Mouse (Mus musculus) heart, adult 2 months (tissue): Measurements from ENCODE around the gene Large1. TPM values are rescaled to one million over a fixed set of nuclear protein-coding genes. Genes with fewer than 3 reads are reported as not detected.

Experiments used
- DNase-seq, 2 experiments: peaks; one replicate each; pipeline ENCODE4 v3.0.0; 2021
- H3K27ac ChIP-seq: fragments of 200-600 bp; 2 replicates; pipeline ENCODE4 v1.8.1; 2022
- H3K27me3 ChIP-seq: fragments of 200-500 bp; 2 replicates; pipeline ENCODE4 v1.6.1; 2012; ENCODE audit warnings: mild to moderate bottlenecking, low read length, inconsistent platforms, mixed read lengths; ENCODE audit not compliant: control insufficient read depth, insufficient read depth
- H3K36me3 ChIP-seq: fragments of 200-500 bp; 2 replicates; pipeline ENCODE4 v1.6.1; 2012; ENCODE audit warnings: low read length, inconsistent platforms; ENCODE audit not compliant: control insufficient read depth, insufficient read depth
- H3K4me1 ChIP-seq: fragments of 200-500 bp; 2 replicates; pipeline ENCODE4 v1.6.1; 2011; ENCODE audit warnings: low read length; ENCODE audit not compliant: control insufficient read depth, insufficient read depth
- H3K4me3 ChIP-seq: fragments of 200-600 bp; 2 replicates; pipeline ENCODE4 v1.8.1; 2022
- H3K79me2 ChIP-seq: fragments of 200-500 bp; replicated peaks from 2 replicates; pipeline ENCODE4 v1.6.1; 2012; ENCODE audit warnings: mild to moderate bottlenecking, inconsistent platforms, low read length, moderate library complexity, mixed read lengths; ENCODE audit not compliant: control insufficient read depth, insufficient read depth
- H3K9ac ChIP-seq: fragments of 200-500 bp; 2 replicates; pipeline ENCODE4 v1.6.1; 2012; ENCODE audit warnings: low read depth, mild to moderate bottlenecking, control low read depth, inconsistent platforms, low read length, mixed read lengths
- CTCF ChIP-seq: fragments of 200-600 bp; IDR thresholded peaks from 2 replicates; pipeline ENCODE4 v1.8.1; 2022; ENCODE audit warnings: antibody characterized with exemption, mild to moderate bottlenecking, moderate library complexity
- EP300 ChIP-seq: fragments of 200-500 bp; IDR thresholded peaks from 2 replicates; pipeline ENCODE4 v1.6.1; 2011; ENCODE audit warnings: low read depth, low read length, control low read depth; ENCODE audit not compliant: insufficient read depth
- POLR2A ChIP-seq: fragments of 200-500 bp; IDR thresholded peaks from 2 replicates; pipeline ENCODE4 v1.6.1; 2011; ENCODE audit warnings: mild to moderate bottlenecking, low read depth, low read length, control low read depth; ENCODE audit not compliant: insufficient read depth
- WGBS: fragments of 180-500 bp; shearing (Covaris S2); methylation state at CpG from one replicate; pipeline ENCODE4 v1.1.7; 2018; 5-methylcytosine and 5-hydroxymethylcytosine counted together
- intact Hi-C: fragments of 180-260 bp; cut with DNase I; formaldehyde crosslinking; loops from one replicate; pipeline ENCODE4 v1.15.1; 2025
- polyA plus RNA-seq: library from polyadenylated mRNA; depleted of rRNA; stranded (reverse); fragments of >200 nt; gene quantifications from 2 replicates; pipeline ENCODE4 v1.2.3, GENCODE M21; 2012
- total RNA-seq, 2 experiments: library from RNA; stranded (reverse); gene quantifications; 2 replicates each; pipeline ENCODE4 v1.2.3; 2021

Large1 gene
- total and polyA plus RNA-seq, 3 experiments = 20.7 to 42.0 (median 36.0) TPM

DNA sequence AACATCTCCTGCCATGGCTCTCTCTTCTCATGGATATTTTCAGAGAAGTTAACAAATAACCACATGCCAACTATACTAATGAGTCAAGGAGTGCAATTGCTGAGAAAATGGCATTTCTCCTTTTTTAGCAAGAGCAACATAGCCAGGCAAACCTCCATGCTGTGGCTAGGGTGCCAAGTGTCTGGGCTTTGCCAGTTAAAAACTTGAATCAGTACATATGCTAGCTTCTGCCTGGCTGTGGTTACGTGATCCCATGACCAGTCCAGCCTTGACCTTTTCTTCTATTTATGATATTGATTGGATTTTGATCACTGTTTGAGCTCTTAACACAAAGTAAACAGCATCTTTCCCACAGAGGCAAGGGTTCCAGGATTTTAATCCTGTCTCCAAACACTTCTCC is 335.7 kb downstream of the Large1 start:
- intact Hi-C loops = no loop called here
- no peak overlapping the region for H3K4me3 ChIP-seq
- H3K36me3 ChIP-seq = no peaks in the 10 kb centered on the region
- H3K27ac ChIP-seq = no peak overlapping the region
- no peaks in the 10 kb centered on the region for H3K79me2 ChIP-seq
- WGBS = 94% methylated on average over 1 of the region's 1 CpGs
- no peak for DNase-seq
- H3K9ac ChIP-seq = no peak overlapping the region
- H3K27me3 ChIP-seq = no peaks in the 10 kb centered on the region
- TF ChIP-seq POLR2A (no peak), EP300 (no peak), CTCF (no peak)
- H3K4me1 ChIP-seq = no peaks in the 10 kb centered on the region

- 100% methylated on average over 2 of the region's 2 CpGs for WGBS
- H3K27ac ChIP-seq = no peak overlapping the region
- intact Hi-C loops = no loop called here
- TF ChIP-seq EP300 = no peak
- TF ChIP-seq POLR2A = no peak
- no peak for TF ChIP-seq CTCF
- no peak overlapping the region for H3K4me3 ChIP-seq
- no peaks in the 10 kb centered on the region for H3K36me3 ChIP-seq
- no peaks in the 10 kb centered on the region for H3K79me2 ChIP-seq
- no peaks in the 10 kb centered on the region for H3K4me1 ChIP-seq
- no peaks in the 10 kb centered on the region for H3K27me3 ChIP-seq
- no peak for DNase-seq
- no peak overlapping the region for H3K9ac ChIP-seq
Observed at GRCm38 (mm10) chr8:73016303-73016702, 337.0 kb downstream of the Large1 start.

DNA sequence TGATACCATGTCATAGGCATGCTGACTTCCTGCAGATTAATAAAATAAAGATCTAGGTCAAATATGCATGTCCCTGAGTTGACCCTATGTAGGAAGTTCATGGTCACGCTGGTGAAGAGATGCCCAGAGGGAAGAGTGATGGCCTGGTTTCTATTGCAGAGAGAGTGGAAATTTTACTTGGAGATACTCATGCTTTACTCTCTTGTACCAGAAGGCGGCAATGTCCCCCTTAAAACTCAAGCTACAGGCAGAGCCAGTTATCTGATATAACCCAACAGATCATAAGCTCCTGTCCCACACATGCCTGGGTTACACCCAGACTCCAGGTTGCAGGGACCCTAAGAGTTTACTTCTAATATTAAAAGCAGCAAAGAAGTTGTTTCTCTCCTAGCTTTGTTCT is 345.9 kb downstream of the Large1 start:
- no peaks in the 10 kb centered on the region for H3K36me3 ChIP-seq
- DNase-seq = no peak
- TF ChIP-seq CTCF (peak; percentile 55), EP300 (no peak)
- no peaks in the 10 kb centered on the region for H3K27me3 ChIP-seq
- H3K79me2 ChIP-seq = no peaks in the 10 kb centered on the region
- H3K4me1 ChIP-seq = no peaks in the 10 kb centered on the region
- H3K27ac ChIP-seq = no peak overlapping the region
- H3K9ac ChIP-seq = no peak overlapping the region
- intact Hi-C loops = no loop called here
- no peak overlapping the region for H3K4me3 ChIP-seq
- WGBS = 47% methylated on average over 2 of the region's 2 CpGs

DNA sequence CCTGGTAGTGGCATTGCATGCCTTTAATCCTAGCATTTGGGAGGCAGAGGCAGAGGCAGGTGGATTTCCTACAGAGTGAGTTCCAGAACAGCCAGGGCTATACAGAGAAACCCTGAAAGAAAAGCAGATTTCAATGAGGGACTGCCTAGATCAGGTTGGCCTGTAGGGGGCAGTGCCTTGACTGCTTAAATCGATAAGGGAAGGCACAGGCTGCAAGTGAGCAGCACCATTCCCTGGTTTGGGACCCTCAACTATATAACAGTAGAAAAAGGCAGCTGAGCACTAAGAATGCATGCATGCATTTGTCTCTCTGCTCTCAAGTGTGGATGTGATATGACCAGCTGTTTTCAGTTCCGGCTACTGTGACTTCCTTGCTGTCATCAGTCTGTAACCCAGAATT is 349.5 kb downstream of the Large1 start:
- H3K36me3 ChIP-seq = no peaks in the 10 kb centered on the region
- H3K79me2 ChIP-seq = no peaks in the 10 kb centered on the region
- H3K27me3 ChIP-seq = no peaks in the 10 kb centered on the region
- H3K4me1 ChIP-seq = no peaks in the 10 kb centered on the region
- TF ChIP-seq CTCF (peak; percentile 76), POLR2A (no peak)
- intact Hi-C loops = no loop called here
- no peak overlapping the region for H3K4me3 ChIP-seq
- no peak overlapping the region for H3K27ac ChIP-seq
- H3K9ac ChIP-seq = no peak overlapping the region
- peak in 1 of 2 experiments; percentile 26 for DNase-seq
- 50% methylated on average over 2 of the region's 2 CpGs for WGBS

DNA sequence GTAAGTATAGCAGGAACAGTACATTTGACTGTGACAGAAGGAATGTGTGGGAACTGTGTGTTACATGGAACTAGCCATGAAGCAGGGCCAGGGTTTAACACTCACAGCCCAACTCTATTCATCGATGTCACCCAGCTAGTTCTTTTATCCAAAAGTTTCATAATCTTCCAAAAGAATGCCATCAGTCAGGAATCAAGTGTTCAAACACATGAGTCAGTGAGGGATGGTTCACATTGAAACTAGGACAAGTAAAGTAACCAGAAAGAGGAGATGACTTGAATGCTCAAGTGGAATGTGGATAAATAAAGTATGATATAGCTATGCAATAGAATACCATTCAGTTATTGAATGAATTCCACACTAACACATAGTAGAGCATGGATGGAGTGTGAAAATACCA is 359.5 kb downstream of the Large1 start:
- Histone ChIP-seq H3K4me1 (no peaks in the 10 kb centered on the region), H3K27me3 (no peaks in the 10 kb centered on the region), H3K79me2 (no peaks in the 10 kb centered on the region), H3K4me3 (no peak overlapping the region), H3K36me3 (no peaks in the 10 kb centered on the region), H3K27ac (no peak overlapping the region), H3K9ac (no peak overlapping the region)
- TF ChIP-seq POLR2A (no peak), EP300 (no peak), CTCF (no peak)
- 81% methylated on average over 1 of the region's 1 CpGs for WGBS
- intact Hi-C loops = no loop called here
- no peak for DNase-seq

GRCm38 (mm10) chr8:72990425-72990824 is 362.9 kb downstream of the Large1 start:
- no peak overlapping the region for H3K9ac ChIP-seq
- no peak for DNase-seq
- intact Hi-C loops = no loop called here
- no peaks in the 10 kb centered on the region for H3K27me3 ChIP-seq
- H3K36me3 ChIP-seq = no peaks in the 10 kb centered on the region; the same call in 1 of the 2 replicates
- H3K79me2 ChIP-seq = no peaks in the 10 kb centered on the region
- H3K27ac ChIP-seq = no peak overlapping the region
- no peak overlapping the region for H3K4me3 ChIP-seq
- TF ChIP-seq EP300 = no peak
- TF ChIP-seq CTCF = no peak
- no peak for TF ChIP-seq POLR2A
- WGBS = 82% methylated on average over 2 of the region's 2 CpGs
- no peaks in the 10 kb centered on the region for H3K4me1 ChIP-seq
